Mouse (Mus musculus) midbrain, embryonic 14.5 days (tissue): Measurements from ENCODE around the gene Cd44. TPM values are rescaled to one million over a fixed set of nuclear protein-coding genes. Genes with fewer than 3 reads are reported as not detected.

ENCODE experiments used
- ATAC-seq: fragments of 200-750 bp; cut with Nextera tagmentation; 2 replicates; pipeline ENCODE4 v1.8.0; 2017; ENCODE audit warnings: moderate number of reproducible peaks, moderate library complexity; ENCODE audit not compliant: low FRiP score, low TSS enrichment
- DNase-seq: peaks from one replicate; pipeline ENCODE4 v3.0.0-alpha.2; 2015
- H3K27ac ChIP-seq: fragments of 300-500 bp; sonication (generic); replicated peaks from 2 replicates; pipeline ENCODE4 v1.5.1; 2014; ENCODE audit warnings: mild to moderate bottlenecking, low read depth, low read length, moderate library complexity
- H3K27me3 ChIP-seq: fragments of 300-500 bp; sonication (generic); 2 replicates; pipeline ENCODE4 v1.6.1; 2014; ENCODE audit warnings: low read length, control low read depth, mixed read lengths; ENCODE audit not compliant: control insufficient read depth, insufficient read depth
- H3K36me3 ChIP-seq: fragments of 300-500 bp; sonication (generic); 2 replicates; pipeline ENCODE4 v1.6.1; 2014; ENCODE audit warnings: low read length, control low read depth; ENCODE audit not compliant: control insufficient read depth, insufficient read depth
- H3K4me1 ChIP-seq: fragments of 300-500 bp; sonication (generic); 2 replicates; pipeline ENCODE4 v1.6.1; 2014; ENCODE audit warnings: mild to moderate bottlenecking, antibody characterized with exemption, low read length, control low read depth; ENCODE audit not compliant: control insufficient read depth, insufficient read depth
- H3K4me2 ChIP-seq: fragments of 300-500 bp; sonication (generic); 2 replicates; pipeline ENCODE4 v1.6.1; 2014; ENCODE audit warnings: mild to moderate bottlenecking, low read length, moderate library complexity
- H3K4me3 ChIP-seq: fragments of 300-500 bp; sonication (generic); replicated peaks from 2 replicates; pipeline ENCODE4 v1.5.1; 2014; ENCODE audit warnings: low read depth, low read length
- H3K9ac ChIP-seq: fragments of 300-500 bp; sonication (generic); replicated peaks from 2 replicates; pipeline ENCODE4 v1.6.1; 2014; ENCODE audit warnings: mild to moderate bottlenecking, low read length, moderate library complexity
- H3K9me3 ChIP-seq: fragments of 300-500 bp; sonication (generic); 2 replicates; pipeline ENCODE4 v1.6.1; 2016; ENCODE audit warnings: low read length, control low read depth, mixed read lengths; ENCODE audit not compliant: control insufficient read depth
- WGBS: fragments of 180-500 bp; shearing (Covaris S2); extraction: QIAGEN DNeasy Blood & Tissue Kit; methylation state at CpG from one replicate; pipeline ENCODE4 v1.1.7; 2014; 5-methylcytosine and 5-hydroxymethylcytosine counted together
- polyA plus RNA-seq: library from polyadenylated mRNA; unstranded; fragments of >200 nt; fragmentation: Nextera tagmentation; extraction: Ambion mirVana; gene quantifications from 2 replicates; pipeline ENCODE4 v1.2.1, GENCODE M21; 2014

The Cd44 gene
- polyA plus RNA-seq, 1 experiment from 2014 or later, result 3.1 TPM

GRCm38 (mm10) chr2:102940813-102941361 is 39.4 kb upstream of the Cd44 start:
- no peak overlapping the region for H3K4me2 ChIP-seq
- peaks cover 13% of the 10 kb centered on the region for H3K4me1 ChIP-seq
- no peak overlapping the region for H3K4me3 ChIP-seq
- no peaks in the 10 kb centered on the region for H3K36me3 ChIP-seq
- WGBS, result 80% methylated on average over 8 of the region's 8 CpGs
- no peak overlapping the region for H3K27ac ChIP-seq
- no peak for DNase-seq
- no peaks in the 10 kb centered on the region for H3K27me3 ChIP-seq
- H3K9ac ChIP-seq, result no peak overlapping the region
- H3K9me3 ChIP-seq, result no peaks in the 10 kb centered on the region
- no peak for ATAC-seq

GRCm38 (mm10) chr2:102940158-102940557 is 38.7 kb upstream of the Cd44 start:
- Histone ChIP-seq H3K4me2 (no peak overlapping the region), H3K27me3 (no peaks in the 10 kb centered on the region), H3K27ac (no peak overlapping the region), H3K36me3 (no peaks in the 10 kb centered on the region), H3K4me1 (peaks cover 13% of the 10 kb centered on the region), H3K9ac (no peak overlapping the region), H3K4me3 (no peak overlapping the region), H3K9me3 (no peaks in the 10 kb centered on the region)
- no peak for ATAC-seq
- DNase-seq, result no peak
- WGBS, result 91% methylated on average over 8 of the region's 8 CpGs

DNA sequence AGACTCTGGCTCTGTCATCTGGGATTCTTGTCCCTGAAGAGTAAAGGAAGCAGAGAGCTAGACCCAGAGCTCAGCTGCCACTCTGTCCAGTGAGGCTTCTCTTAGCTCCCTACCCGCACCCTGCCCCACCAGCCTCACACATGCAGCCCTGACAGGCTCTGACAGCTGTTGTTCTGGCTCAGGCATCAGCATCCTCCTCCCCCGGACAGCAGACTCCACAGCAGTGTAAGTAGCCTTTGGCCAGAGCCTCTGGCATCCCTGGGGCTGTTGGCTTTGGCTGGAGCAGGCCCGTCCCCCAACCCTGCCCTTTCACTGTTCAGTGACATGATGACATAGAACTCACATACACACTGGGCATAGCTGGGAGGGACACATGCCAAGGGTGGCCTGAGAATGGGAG is 35.4 kb upstream of the Cd44 start:
- no peak for ATAC-seq
- peak; percentile 7 for DNase-seq
- Histone ChIP-seq H3K4me1 (no peaks in the 10 kb centered on the region), H3K9ac (no peak overlapping the region), H3K27ac (no peak overlapping the region), H3K9me3 (no peaks in the 10 kb centered on the region), H3K4me3 (no peak overlapping the region), H3K36me3 (no peaks in the 10 kb centered on the region), H3K27me3 (no peaks in the 10 kb centered on the region), H3K4me2 (no peak overlapping the region)
- 52% methylated on average over 3 of the region's 3 CpGs for WGBS

- Histone ChIP-seq H3K4me2 (no peak overlapping the region), H3K9ac (no peak overlapping the region), H3K36me3 (no peaks in the 10 kb centered on the region), H3K27me3 (no peaks in the 10 kb centered on the region), H3K4me1 (no peaks in the 10 kb centered on the region), H3K4me3 (no peak overlapping the region), H3K27ac (no peak overlapping the region), H3K9me3 (no peaks in the 10 kb centered on the region)
- DNase-seq, result no peak
- 70% methylated on average over 3 of the region's 3 CpGs for WGBS
- no peak for ATAC-seq
Measured at GRCm38 (mm10) chr2:102934834-102935233, 33.4 kb upstream of the Cd44 start.

DNA sequence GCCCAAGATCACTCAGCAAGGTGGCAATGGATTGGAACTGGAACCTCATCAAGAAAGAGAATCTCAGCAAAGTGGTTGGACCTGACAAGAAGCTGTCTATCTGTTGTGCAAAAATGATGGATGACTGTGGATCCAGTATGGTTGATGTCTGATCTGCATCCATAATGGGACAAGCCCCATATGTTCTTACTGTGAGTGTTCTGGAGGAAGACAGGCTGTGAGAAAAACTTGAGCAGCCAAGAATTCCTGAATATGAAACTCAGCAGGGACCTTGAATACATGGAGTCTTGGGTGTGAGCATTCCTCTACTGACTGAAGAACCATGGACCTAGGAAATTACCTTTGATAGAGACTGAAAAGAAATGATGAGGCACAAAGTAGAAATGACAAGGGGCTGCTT is 32.3 kb upstream of the Cd44 start:
- Histone ChIP-seq H3K27me3 (no peaks in the 10 kb centered on the region), H3K36me3 (no peaks in the 10 kb centered on the region), H3K9ac (no peak overlapping the region), H3K4me3 (no peak overlapping the region), H3K4me1 (no peaks in the 10 kb centered on the region), H3K4me2 (no peak overlapping the region), H3K9me3 (no peaks in the 10 kb centered on the region), H3K27ac (no peak overlapping the region)
- ATAC-seq, result no peak
- no peak for DNase-seq

DNA sequence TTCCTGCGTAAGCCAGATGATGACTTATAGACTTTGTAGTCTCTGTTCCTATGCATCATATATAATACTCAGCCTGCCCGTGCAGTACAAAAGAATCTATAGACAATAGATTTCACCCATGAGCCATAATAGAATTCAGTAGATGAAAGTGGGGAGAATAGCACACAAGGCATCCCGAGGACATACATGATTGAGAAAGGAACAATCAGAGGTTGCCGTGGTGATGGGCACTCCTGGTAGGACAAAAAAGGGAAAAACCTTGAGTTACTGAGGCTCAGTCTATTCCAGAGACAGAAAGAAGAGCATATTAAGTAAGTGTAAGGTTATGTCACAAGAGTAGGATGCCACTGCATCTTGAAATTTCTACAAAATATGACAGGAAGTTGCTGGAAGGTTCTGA is 31.7 kb upstream of the Cd44 start:
- H3K36me3 ChIP-seq, result no peaks in the 10 kb centered on the region

DNA sequence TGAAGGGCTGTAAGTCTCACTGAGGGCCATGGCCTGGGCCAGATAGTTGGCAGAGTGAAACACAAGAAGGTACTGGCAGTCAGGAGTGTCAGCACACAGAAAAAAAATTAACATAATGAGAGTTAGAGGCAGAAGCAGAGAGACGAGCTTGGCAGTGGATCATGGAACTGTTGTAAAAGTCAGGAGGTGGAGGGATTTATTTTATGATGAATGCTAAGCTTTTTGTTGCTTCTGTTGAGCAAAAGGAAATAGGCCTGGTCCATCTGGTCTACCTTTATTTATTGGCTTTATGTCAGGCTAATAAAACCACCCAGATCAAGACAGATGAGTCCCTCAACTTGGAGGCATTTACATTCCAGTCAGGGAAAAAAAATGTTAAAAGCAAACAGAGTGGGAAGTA is 31.2 kb upstream of the Cd44 start:
- H3K9me3 ChIP-seq, result no peaks in the 10 kb centered on the region
- no peak overlapping the region for H3K4me3 ChIP-seq
- no peaks in the 10 kb centered on the region for H3K36me3 ChIP-seq
- no peak overlapping the region for H3K4me2 ChIP-seq
- no peaks in the 10 kb centered on the region for H3K4me1 ChIP-seq
- no peak overlapping the region for H3K27ac ChIP-seq
- 28% methylated on average over 1 of the region's 1 CpGs for WGBS
- no peak for DNase-seq
- H3K27me3 ChIP-seq, result no peaks in the 10 kb centered on the region
- H3K9ac ChIP-seq, result no peak overlapping the region
- no peak for ATAC-seq

More for the DNA sequence above, 31.7 kb upstream of the Cd44 start:
- no peaks in the 10 kb centered on the region for H3K27me3 ChIP-seq
- ATAC-seq, result no peak
- no peak overlapping the region for H3K27ac ChIP-seq
- H3K9ac ChIP-seq, result no peak overlapping the region
- WGBS, result 22% methylated on average over 4 of the region's 4 CpGs
- no peak overlapping the region for H3K4me2 ChIP-seq
- H3K9me3 ChIP-seq, result no peaks in the 10 kb centered on the region
- H3K4me3 ChIP-seq, result no peak overlapping the region
- H3K4me1 ChIP-seq, result no peaks in the 10 kb centered on the region
- DNase-seq, result no peak

DNA sequence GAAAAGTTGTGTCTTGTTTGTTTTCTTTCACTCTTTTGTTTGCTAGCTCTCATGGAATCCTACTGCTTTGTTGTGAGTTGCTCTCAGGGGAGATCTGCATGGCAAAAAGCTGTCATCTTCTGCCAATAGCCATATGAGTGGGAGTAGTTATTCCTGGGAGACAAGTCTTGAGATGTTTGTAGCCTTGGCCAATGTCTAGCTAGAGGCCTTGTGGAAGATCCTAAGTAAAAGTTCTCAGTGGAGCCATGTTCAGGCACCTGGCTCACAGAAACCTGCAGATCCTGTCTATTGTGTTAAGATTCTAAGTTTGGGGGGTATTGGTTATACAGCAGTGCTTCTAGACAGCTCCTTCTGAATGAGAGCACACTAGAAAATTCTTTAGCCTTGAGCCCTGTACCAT is 26.7 kb upstream of the Cd44 start:
- H3K4me2 ChIP-seq, result no peak overlapping the region
- no peak for DNase-seq

GRCm38 (mm10) chr2:102924480-102924879 is 23.0 kb upstream of the Cd44 start:
- no peak overlapping the region for H3K4me3 ChIP-seq
- H3K4me1 ChIP-seq, result no peaks in the 10 kb centered on the region
- 88% methylated on average over 1 of the region's 1 CpGs for WGBS
- no peak overlapping the region for H3K4me2 ChIP-seq
- H3K36me3 ChIP-seq, result no peaks in the 10 kb centered on the region
- no peaks in the 10 kb centered on the region for H3K9me3 ChIP-seq
- DNase-seq (no peak), ATAC-seq (no peak)
- no peak overlapping the region for H3K9ac ChIP-seq
- H3K27ac ChIP-seq, result no peak overlapping the region
- no peaks in the 10 kb centered on the region for H3K27me3 ChIP-seq

More for the DNA sequence above, 26.7 kb upstream of the Cd44 start:
- Histone ChIP-seq H3K27ac (no peak overlapping the region), H3K9me3 (no peaks in the 10 kb centered on the region), H3K4me3 (no peak overlapping the region), H3K9ac (no peak overlapping the region), H3K27me3 (no peaks in the 10 kb centered on the region), H3K4me1 (no peaks in the 10 kb centered on the region), H3K36me3 (no peaks in the 10 kb centered on the region)
- no peak for ATAC-seq
